Mouse (Mus musculus) urinary bladder, postnatal 14 days (tissue): ENCODE measurements at regions not wholly inside any gene's neighbourhood (a gene's known extent, or its start where the extent isn't known, plus 50 kb on each side); places are given as distances from the start of the nearest gene placed in this dataset.
A peak's percentile ranks its signal among the peaks of the same experiment; 100 is the strongest.

ENCODE experiments used
- DNase-seq: peaks from one replicate; pipeline ENCODE4 v3.0.0; 2021; ENCODE audit warnings: low spot score

GRCm38 (mm10) chr1:143881192-143881591 is 104.1 kb downstream of the Uchl5 start:
- DNase-seq = no peak

- DNase-seq = no peak
Measured at GRCm38 (mm10) chr1:143879622-143880021, 102.5 kb downstream of the Uchl5 start.

GRCm38 (mm10) chr1:143878266-143878665 is 101.2 kb downstream of the Uchl5 start:
- peak; percentile 36 for DNase-seq

DNA sequence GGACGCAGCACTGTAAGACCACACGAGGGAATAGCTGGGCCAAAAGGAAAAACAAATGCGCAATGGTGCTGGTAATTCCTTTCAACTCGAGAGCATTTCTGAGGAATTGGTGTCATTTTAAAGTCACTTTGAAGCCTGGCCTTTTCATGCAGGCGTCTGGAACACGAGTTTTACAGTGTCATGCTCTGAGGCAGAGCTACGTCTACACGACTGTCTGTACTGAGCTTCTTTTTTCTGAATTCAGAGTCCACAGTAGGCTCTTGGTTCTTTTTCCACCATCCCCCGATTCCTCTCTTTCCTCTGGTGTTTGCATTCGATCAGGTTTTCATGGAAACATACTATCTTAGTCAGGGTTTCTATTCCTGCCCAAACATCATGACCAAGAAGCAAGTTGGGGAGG is 83.2 kb downstream of the Uchl5 start:
- no peak for DNase-seq

GRCm38 (mm10) chr1:143858532-143858931 is 81.5 kb downstream of the Uchl5 start:
- no peak for DNase-seq
